Mouse (Mus musculus) forebrain, embryonic 11.5 days (tissue): Measurements from ENCODE around the gene Rasgrp2. TPM values are rescaled to one million over a fixed set of nuclear protein-coding genes. Genes with fewer than 3 reads are reported as not detected.
A peak's percentile ranks its signal among the peaks of the same experiment; 100 is the strongest.

Experiments
- ATAC-seq: fragments of 200-750 bp; cut with Nextera tagmentation; replicated peaks from 2 replicates; pipeline ENCODE4 v1.8.0; 2017; ENCODE audit warnings: moderate TSS enrichment; ENCODE audit not compliant: low FRiP score
- DNase-seq: peaks from one replicate; pipeline ENCODE4 v3.0.0-alpha.2; 2017; ENCODE audit warnings: low spot score
- H3K27ac ChIP-seq: fragments of 300-500 bp; sonication (generic); 2 replicates; pipeline ENCODE4 v1.5.1; 2014; ENCODE audit warnings: low read depth, low read length
- H3K27me3 ChIP-seq: fragments of 300-500 bp; sonication (generic); 2 replicates; pipeline ENCODE4 v1.6.1; 2014; ENCODE audit warnings: mild to moderate bottlenecking, low read length, mixed read lengths; ENCODE audit not compliant: control insufficient read depth, insufficient read depth
- H3K36me3 ChIP-seq: fragments of 300-500 bp; sonication (generic); 2 replicates; pipeline ENCODE4 v1.6.1; 2014; ENCODE audit warnings: mild to moderate bottlenecking, low read length, moderate library complexity, mixed read lengths; ENCODE audit not compliant: control insufficient read depth, insufficient read depth
- H3K4me1 ChIP-seq: fragments of 300-500 bp; sonication (generic); replicated peaks from 2 replicates; pipeline ENCODE4 v1.6.1; 2014; ENCODE audit warnings: low read length, mixed read lengths; ENCODE audit not compliant: control insufficient read depth, insufficient read depth
- H3K4me2 ChIP-seq: fragments of 300-500 bp; sonication (generic); 2 replicates; pipeline ENCODE4 v1.6.1; 2014; ENCODE audit warnings: low read depth, mild to moderate bottlenecking, low read length, moderate library complexity, mixed read lengths; ENCODE audit not compliant: severe bottlenecking
- H3K4me3 ChIP-seq: fragments of 300-500 bp; sonication (generic); 2 replicates; pipeline ENCODE4 v1.5.1; 2014; ENCODE audit warnings: low read depth, low read length
- H3K9ac ChIP-seq: fragments of 300-500 bp; sonication (generic); 2 replicates; pipeline ENCODE4 v1.6.1; 2014; ENCODE audit warnings: low read length
- H3K9me3 ChIP-seq: fragments of 300-500 bp; sonication (generic); 2 replicates; pipeline ENCODE4 v1.6.1; 2016; ENCODE audit warnings: low read length, mixed read lengths; ENCODE audit not compliant: control insufficient read depth
- WGBS: fragments of 180-500 bp; shearing (Covaris S2); extraction: QIAGEN DNeasy Blood & Tissue Kit; methylation state at CpG from one replicate; pipeline ENCODE4 v1.1.7; 2014; 5-methylcytosine and 5-hydroxymethylcytosine counted together
- polyA plus RNA-seq: library from polyadenylated mRNA; unstranded; fragments of >200 nt; fragmentation: Nextera tagmentation; extraction: Ambion mirVana; gene quantifications from 2 replicates; pipeline ENCODE4 v1.2.1, GENCODE M21; 2014

Rasgrp2 gene
- polyA plus RNA-seq, 1 experiment from 2014 or later, result 9.5 TPM

GRCm38 (mm10) chr19:6425595-6425994, 26.5 kb downstream of the Rasgrp2 start:
- ATAC-seq, result peak; percentile 49
- H3K27ac ChIP-seq, result peak overlapping the region; percentile 51; the same call in 1 of the 2 replicates
- H3K4me1 ChIP-seq, result peaks cover 28% of the 10 kb centered on the region

GRCm38 (mm10) chr19:6426703-6427500, 27.8 kb downstream of the Rasgrp2 start:
- WGBS, result 16% methylated on average over 13 of the region's 13 CpGs
- Histone ChIP-seq H3K4me3 (no peak overlapping the region), H3K9me3 (no peaks in the 10 kb centered on the region)

More at GRCm38 (mm10) chr19:6425595-6425994, 26.5 kb downstream of the Rasgrp2 start:
- Histone ChIP-seq H3K27me3 (peaks cover 40% of the 10 kb centered on the region), H3K9ac (no peak overlapping the region), H3K9me3 (no peaks in the 10 kb centered on the region), H3K4me3 (no peak overlapping the region), H3K36me3 (no peaks in the 10 kb centered on the region), H3K4me2 (no peak overlapping the region)
- WGBS, result 40% methylated on average over 5 of the region's 5 CpGs
- DNase-seq, result no peak

GRCm38 (mm10) chr19:6427653-6428434, 28.7 kb downstream of the Rasgrp2 start:
- DNase-seq (peak; percentile 67), ATAC-seq (peak; percentile 26)
- Histone ChIP-seq H3K4me3 (peak overlapping the region; percentile 30), H3K36me3 (no peaks in the 10 kb centered on the region), H3K27me3 (peaks cover 36% of the 10 kb centered on the region), H3K27ac (no peak overlapping the region), H3K4me1 (peaks cover 28% of the 10 kb centered on the region), H3K9me3 (no peaks in the 10 kb centered on the region), H3K9ac (no peak overlapping the region; the same call in 1 of the 2 replicates), H3K4me2 (peak overlapping the region; percentile 74)
- WGBS, result 2% methylated on average over 89 of the region's 94 CpGs

More at GRCm38 (mm10) chr19:6426703-6427500, 27.8 kb downstream of the Rasgrp2 start:
- Histone ChIP-seq H3K36me3 (no peaks in the 10 kb centered on the region), H3K4me1 (peaks cover 28% of the 10 kb centered on the region), H3K27me3 (peaks cover 36% of the 10 kb centered on the region), H3K4me2 (peak overlapping the region; percentile 2; the same call in 1 of the 2 replicates), H3K27ac (no peak overlapping the region), H3K9ac (no peak overlapping the region)
- DNase-seq (peak; percentile 78), ATAC-seq (no peak)

DNA sequence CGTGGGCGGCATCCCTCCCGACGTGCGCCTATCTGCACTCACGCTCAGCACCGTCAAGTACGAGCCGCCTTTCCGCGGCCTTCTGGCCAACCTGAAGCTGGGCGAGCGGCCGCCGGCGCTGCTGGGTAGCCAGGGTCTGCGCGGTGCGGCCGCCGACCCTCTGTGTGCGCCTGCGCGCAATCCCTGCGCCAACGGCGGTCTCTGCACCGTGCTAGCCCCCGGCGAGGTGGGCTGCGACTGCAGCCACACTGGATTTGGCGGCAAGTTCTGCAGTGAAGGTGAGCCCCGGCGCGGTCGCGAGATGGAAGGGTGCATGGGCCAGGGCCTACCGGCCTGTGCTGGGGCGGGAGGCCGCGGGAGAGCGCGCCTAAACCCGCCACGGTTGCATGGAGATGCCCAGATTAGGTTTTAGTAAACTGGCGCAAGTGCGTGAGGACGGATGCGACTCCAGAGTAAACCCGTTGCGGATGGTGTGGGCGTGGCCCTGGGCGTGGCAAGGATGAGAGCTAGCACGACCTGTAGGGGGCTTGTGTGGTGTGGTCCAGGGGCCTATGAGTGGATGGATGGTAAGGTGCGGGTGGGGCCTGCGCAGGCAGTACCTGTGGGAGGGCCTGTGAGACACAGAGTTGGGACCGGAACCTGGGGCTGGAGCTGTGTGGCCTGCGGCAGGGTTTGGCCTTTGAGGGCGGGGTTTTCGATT, 29.5 kb downstream of the Rasgrp2 start:
- H3K27ac ChIP-seq, result no peak overlapping the region
- no peaks in the 10 kb centered on the region for H3K36me3 ChIP-seq
- peak overlapping the region; percentile 74 for H3K4me2 ChIP-seq
- ATAC-seq (peak; percentile 53), DNase-seq (peak; percentile 81)
- peaks cover 36% of the 10 kb centered on the region for H3K27me3 ChIP-seq
- H3K4me3 ChIP-seq, result peak overlapping the region; percentile 30
- WGBS, result under 1% methylated on average over 60 of the region's 60 CpGs
- peak overlapping the region; percentile 41 for H3K9ac ChIP-seq
- H3K9me3 ChIP-seq, result no peaks in the 10 kb centered on the region
- peaks cover 28% of the 10 kb centered on the region for H3K4me1 ChIP-seq

- Histone ChIP-seq H3K27ac (no peak overlapping the region), H3K9me3 (no peaks in the 10 kb centered on the region), H3K4me3 (no peak overlapping the region), H3K9ac (no peak overlapping the region), H3K36me3 (no peaks in the 10 kb centered on the region), H3K4me1 (peaks cover 25% of the 10 kb centered on the region), H3K27me3 (no peaks in the 10 kb centered on the region), H3K4me2 (no peak overlapping the region)
- WGBS, result 79% methylated on average over 10 of the region's 10 CpGs
- ATAC-seq, result no peak
- no peak for DNase-seq
Measured at GRCm38 (mm10) chr19:6443016-6443415, 43.9 kb downstream of the Rasgrp2 start.

DNA sequence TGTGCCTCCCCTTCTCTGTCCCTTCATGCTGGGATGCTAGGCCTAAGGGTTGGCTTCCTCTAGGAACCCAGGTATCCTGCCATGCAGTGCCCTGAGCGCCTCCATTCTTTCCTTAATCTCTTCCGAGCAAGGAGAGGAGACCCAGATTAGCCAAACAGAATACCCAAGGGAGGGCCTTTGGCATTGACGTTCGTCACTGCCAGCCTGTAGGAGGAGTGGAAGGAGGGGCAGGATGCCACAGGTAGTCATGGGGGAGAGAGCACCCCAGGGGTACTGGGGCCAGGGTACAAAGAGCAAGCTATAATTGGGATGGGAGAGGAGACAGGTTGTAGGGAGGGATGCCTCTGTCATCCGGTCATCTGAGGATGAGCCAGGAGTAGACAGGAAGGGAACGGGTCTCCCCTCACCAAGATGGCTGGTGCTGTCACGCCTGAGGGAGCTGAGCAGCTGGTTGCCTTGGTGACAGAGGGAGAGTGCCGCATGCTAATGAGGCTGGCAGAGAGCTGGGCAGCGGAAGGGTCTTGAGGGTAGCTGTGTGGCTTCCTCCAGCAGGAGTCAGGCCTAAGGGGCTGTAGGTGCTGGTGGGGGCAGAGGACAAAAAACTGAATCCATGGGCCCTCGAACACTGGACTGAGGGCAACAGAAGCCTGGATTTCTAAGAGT, 46.8 kb downstream of the Rasgrp2 start:
- H3K4me3 ChIP-seq, result no peak overlapping the region
- peak; percentile 86 for DNase-seq
- H3K27ac ChIP-seq, result peak overlapping the region; percentile 32; the same call in 1 of the 2 replicates
- H3K27me3 ChIP-seq, result no peaks in the 10 kb centered on the region
- peak overlapping the region; percentile 36 for H3K4me2 ChIP-seq
- ATAC-seq, result peak; percentile 90
- peaks cover 31% of the 10 kb centered on the region for H3K4me1 ChIP-seq
- H3K36me3 ChIP-seq, result no peaks in the 10 kb centered on the region
- 13% methylated on average over 10 of the region's 10 CpGs for WGBS
- peak overlapping the region; percentile 18; the same call in 1 of the 2 replicates for H3K9ac ChIP-seq
- no peaks in the 10 kb centered on the region for H3K9me3 ChIP-seq

DNA sequence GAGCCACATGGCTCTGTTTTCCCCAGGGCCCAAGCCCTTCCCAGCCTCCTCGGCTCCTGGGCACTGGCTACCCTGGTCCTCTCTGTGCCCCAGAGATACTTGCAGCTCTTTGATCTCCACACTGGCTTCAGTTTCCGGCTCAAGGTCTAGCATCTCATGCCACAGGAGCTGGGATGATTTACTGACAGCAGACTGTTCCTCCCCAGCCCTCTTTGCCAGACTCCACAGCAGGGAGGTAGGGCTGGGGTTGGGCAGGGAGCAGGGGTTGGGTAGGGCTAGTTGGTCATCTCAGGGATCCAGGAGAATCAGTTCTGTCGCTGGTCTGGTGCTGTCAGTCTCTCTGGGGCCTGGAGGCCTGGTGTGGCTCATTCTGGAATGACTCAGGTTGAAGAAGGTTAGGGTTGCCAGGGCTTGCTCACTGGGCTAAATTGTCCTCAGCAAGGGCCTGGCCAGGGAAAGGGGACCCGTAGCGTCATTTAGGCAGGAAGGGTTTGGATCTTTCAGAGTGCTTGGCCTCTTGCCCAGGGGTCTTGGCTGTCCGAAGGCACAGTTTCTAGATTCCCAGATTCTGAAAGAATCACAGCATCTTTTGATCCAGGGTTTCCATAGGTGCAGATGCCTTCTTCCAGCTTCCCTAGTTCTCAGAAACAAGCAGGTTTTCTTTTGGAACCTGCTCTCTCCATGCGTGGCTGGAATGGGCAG, 47.7 kb downstream of the Rasgrp2 start:
- H3K27me3 ChIP-seq, result no peaks in the 10 kb centered on the region

More for the DNA sequence above, 47.7 kb downstream of the Rasgrp2 start:
- Histone ChIP-seq H3K4me1 (peaks cover 33% of the 10 kb centered on the region), H3K4me2 (no peak overlapping the region), H3K27ac (no peak overlapping the region), H3K9me3 (no peaks in the 10 kb centered on the region), H3K4me3 (no peak overlapping the region), H3K36me3 (no peaks in the 10 kb centered on the region), H3K9ac (no peak overlapping the region)
- peak; percentile 13; the same call in 1 of the 2 replicates for ATAC-seq
- 60% methylated on average over 7 of the region's 7 CpGs for WGBS
- DNase-seq, result no peak
